Mouse (Mus musculus) liver, adult 2 months (tissue): Measurements from ENCODE around the gene Magi2.

Experiments used
- CTCF ChIP-seq: fragments of 200-500 bp; IDR thresholded peaks from 2 replicates; pipeline ENCODE4 v1.5.1; 2011; ENCODE audit warnings: low read depth, low read length, control low read depth
- POLR2A ChIP-seq: fragments of 200-500 bp; IDR thresholded peaks from 2 replicates; pipeline ENCODE4 v1.6.1; 2011; ENCODE audit warnings: low read length, control low read depth; ENCODE audit not compliant: insufficient read depth; ENCODE audit errors: extremely low read depth

DNA sequence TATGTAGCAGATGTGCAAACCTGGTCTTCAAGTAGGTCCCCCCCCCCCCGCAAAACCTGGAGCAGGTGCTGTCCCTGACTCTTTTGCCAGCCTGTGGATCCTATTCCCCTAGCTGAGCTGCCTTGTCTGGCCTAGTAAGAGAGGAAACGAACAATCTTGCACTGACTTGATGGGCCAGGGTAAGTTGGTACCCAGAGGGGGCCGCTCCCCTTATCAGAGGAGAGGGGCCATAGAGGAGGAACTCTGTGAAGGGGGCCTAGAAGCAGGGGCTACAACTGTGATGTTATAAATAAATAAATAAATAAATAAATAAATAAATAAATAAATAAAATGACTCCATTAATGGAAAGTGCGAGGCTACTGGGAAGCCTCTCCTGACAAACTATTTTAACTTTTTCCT lies 848.0 kb downstream of the Magi2 start:
- TF ChIP-seq CTCF (no peak), POLR2A (no peak)
